Mouse (Mus musculus) liver, embryonic 16.5 days (tissue): ENCODE measurements around the gene Utp14a. TPM values are rescaled to one million over a fixed set of nuclear protein-coding genes. Genes with fewer than 3 reads are reported as not detected.
A peak's percentile ranks its signal among the peaks of the same experiment; 100 is the strongest.
"Not testable (repeated sequence)": the region's sequence is repeated elsewhere in the genome, so short reads cannot be mapped to it uniquely, and the experiment has no call there.

ENCODE experiments used
- ATAC-seq: fragments of 200-750 bp; cut with Nextera tagmentation; 2 replicates; pipeline ENCODE4 v1.8.0; 2017; ENCODE audit warnings: low read depth, mild to moderate bottlenecking, moderate number of reproducible peaks, moderate library complexity
- H3K27ac ChIP-seq: fragments of 300-500 bp; sonication (generic); 2 replicates; pipeline ENCODE4 v1.5.1; 2014; ENCODE audit warnings: mild to moderate bottlenecking, low read length
- H3K27me3 ChIP-seq: fragments of 300-500 bp; sonication (generic); 2 replicates; pipeline ENCODE4 v1.6.1; 2014; ENCODE audit warnings: low read depth, low read length, mixed read lengths; ENCODE audit not compliant: control insufficient read depth, insufficient read depth
- H3K36me3 ChIP-seq: fragments of 300-500 bp; sonication (generic); 2 replicates; pipeline ENCODE4 v1.6.1; 2014; ENCODE audit warnings: mild to moderate bottlenecking; ENCODE audit not compliant: control insufficient read depth, insufficient read depth
- H3K4me1 ChIP-seq: fragments of 300-500 bp; sonication (generic); 2 replicates; pipeline ENCODE4 v1.6.1; 2014; ENCODE audit warnings: low read depth, low read length, mixed read lengths; ENCODE audit not compliant: control insufficient read depth
- H3K4me2 ChIP-seq: fragments of 300-500 bp; sonication (generic); 2 replicates; pipeline ENCODE4 v1.6.1; 2014; ENCODE audit warnings: low read depth, low read length, mixed read lengths
- H3K4me3 ChIP-seq: fragments of 300-500 bp; sonication (generic); 2 replicates; pipeline ENCODE4 v1.5.1; 2014; ENCODE audit warnings: low read depth, mild to moderate bottlenecking, low read length
- H3K9ac ChIP-seq: fragments of 300-500 bp; sonication (generic); 2 replicates; pipeline ENCODE4 v1.6.1; 2014; ENCODE audit warnings: low read depth, low read length
- H3K9me3 ChIP-seq: fragments of 300-500 bp; sonication (generic); replicated peaks from 2 replicates; pipeline ENCODE4 v1.6.1; 2016; ENCODE audit warnings: low read length; ENCODE audit not compliant: control insufficient read depth
- WGBS: fragments of 180-500 bp; shearing (Covaris S2); extraction: QIAGEN DNeasy Blood & Tissue Kit; methylation state at CpG from one replicate; pipeline ENCODE4 v1.1.7; 2014; ENCODE audit not compliant: insufficient replicate concordance; 5-methylcytosine and 5-hydroxymethylcytosine counted together
- polyA plus RNA-seq: library from polyadenylated mRNA; unstranded; fragments of >200 nt; fragmentation: Nextera tagmentation; extraction: Ambion mirVana; gene quantifications from 2 replicates; pipeline ENCODE4 v1.2.1, GENCODE M21; 2015

The Utp14a gene
- polyA plus RNA-seq = 5.5 and 6.0 TPM in 2 replicates

DNA sequence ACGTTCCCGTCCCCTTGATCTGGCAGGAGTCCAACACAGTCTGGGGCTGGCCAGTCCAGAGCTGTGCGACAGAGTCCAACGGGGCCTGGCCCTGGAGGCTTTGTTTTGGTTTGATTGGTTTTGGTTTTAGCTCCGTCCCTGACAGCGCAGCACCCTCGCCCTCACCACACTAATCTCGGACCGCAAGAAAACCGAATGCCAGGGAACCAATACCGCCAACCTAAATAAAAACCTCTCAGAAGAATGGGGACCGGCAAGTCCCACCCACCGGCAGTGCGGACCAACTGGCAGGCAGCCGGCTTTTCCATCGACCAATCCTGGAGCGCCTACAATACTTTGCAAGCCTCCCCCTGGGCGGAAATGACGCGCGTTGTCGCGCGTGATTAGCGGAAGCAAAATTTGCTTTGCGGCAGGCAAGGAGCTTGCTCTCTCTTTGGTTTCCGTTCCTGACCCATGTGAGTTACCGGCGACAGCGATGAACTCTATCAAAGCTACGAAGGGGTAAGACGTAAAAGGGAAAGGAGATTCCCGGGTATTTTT lies at the start of gene Utp14a:
Gene Utp14a (plus strand): TSS at position 395 of the 540 bp plus-strand sequence.
- no peaks in the 10 kb centered on the region; the same call in 1 of the 2 replicates for H3K4me1 ChIP-seq
- H3K9ac ChIP-seq = peak within 1 kb of the TSS; percentile 67
- no peaks in the 10 kb centered on the region for H3K27me3 ChIP-seq
- H3K9me3 ChIP-seq = no peaks in the 10 kb centered on the region
- peak within 1 kb of the TSS; percentile 69 for H3K4me3 ChIP-seq
- WGBS = 11% methylated on average over 33 of the region's 33 CpGs
- ATAC-seq = peak; percentile 99
- H3K4me2 ChIP-seq = peak within 1 kb of the TSS; percentile 77
- H3K36me3 ChIP-seq = no peaks in the 10 kb centered on the region
- peak within 1 kb of the TSS; percentile 87 for H3K27ac ChIP-seq

DNA sequence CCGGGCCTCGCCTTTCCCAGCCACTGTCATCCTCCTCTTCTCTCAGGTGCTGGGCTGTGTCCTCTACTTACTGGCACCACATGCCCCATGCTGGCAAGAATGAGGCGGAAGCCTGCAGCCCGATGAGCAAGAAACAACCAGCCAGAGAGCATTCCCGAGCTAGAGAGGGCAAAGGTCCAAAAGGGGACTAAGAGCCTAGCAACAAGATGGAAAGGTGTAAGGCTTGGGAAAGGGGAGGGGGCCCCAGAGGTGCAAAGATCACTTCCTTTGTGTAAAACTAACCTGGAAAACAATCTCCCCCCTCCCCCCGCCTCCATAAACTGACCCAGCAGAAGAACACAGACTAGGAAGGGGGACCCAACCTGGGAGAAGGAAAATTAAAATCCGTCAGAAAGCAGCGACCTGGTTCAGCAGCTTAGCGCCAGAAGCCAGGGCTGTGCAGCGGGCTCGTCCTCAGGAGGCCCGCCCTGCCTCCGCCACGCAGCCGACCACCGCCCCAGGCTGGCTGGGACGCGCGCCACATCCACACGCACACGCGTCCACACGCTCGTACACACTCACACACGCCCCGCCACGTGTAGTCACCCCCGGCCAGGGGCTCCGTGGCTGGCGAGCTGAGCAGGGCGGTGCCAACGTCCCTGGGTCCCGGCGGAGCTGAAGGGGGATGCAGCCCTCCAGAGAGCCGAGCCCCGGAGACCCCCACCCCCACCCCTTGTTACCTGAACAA lies 48.7 kb upstream of the Utp14a start:
- Histone ChIP-seq H3K4me3 (peak overlapping the region; percentile 73), H3K4me1 (no peaks in the 10 kb centered on the region; the same call in 1 of the 2 replicates), H3K4me2 (peak overlapping the region; percentile 58), H3K27me3 (no peaks in the 10 kb centered on the region), H3K27ac (peak overlapping the region; percentile 74), H3K9ac (peak overlapping the region; percentile 72), H3K36me3 (no peaks in the 10 kb centered on the region), H3K9me3 (no peaks in the 10 kb centered on the region)
- ATAC-seq = peak; percentile 62
- 12% methylated on average over 26 of the region's 36 CpGs for WGBS

DNA sequence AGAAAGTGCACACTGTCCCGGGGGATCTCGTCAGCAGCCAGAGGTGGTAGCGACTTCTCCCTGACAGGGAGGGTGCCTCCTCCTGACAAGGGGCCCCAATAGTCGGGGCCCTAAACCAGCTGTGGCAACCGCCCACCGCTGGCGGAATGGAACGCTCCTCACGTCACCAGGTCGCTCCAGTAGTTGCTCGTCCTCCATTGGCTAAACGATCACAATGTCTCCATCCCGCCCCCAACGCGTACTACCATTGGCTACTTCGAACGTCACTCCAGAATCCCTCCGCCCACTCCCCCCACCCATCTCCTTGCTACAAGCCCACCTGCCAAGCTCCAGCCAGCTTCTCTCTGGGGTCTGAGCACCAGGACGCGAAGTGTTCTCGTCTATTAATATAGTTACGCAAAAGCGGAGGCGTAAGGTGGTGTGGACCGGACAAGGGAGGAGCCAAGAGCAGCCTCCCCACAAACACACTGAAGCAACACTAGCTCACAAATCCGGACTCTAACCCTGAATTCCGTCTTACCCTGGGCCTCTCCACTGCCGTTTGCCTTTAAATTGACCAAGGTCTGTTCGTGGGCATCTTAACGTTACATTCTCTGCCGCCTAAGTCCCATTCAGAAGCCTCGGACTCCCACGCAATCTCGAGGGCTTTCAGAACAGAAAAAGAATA lies 48.0 kb upstream of the Utp14a start, which contains the start of gene Zdhhc9:
Gene Zdhhc9 (minus strand): TSS at position 360 of the 667 bp plus-strand sequence.
- Histone ChIP-seq H3K27me3 (no peaks in the 10 kb centered on the region), H3K4me1 (no peaks in the 10 kb centered on the region; the same call in 1 of the 2 replicates), H3K9ac (peak within 1 kb of the TSS; percentile 72), H3K4me3 (peak within 1 kb of the TSS; percentile 73), H3K4me2 (peak within 1 kb of the TSS; percentile 58), H3K27ac (peak within 1 kb of the TSS; percentile 74), H3K9me3 (no peaks in the 10 kb centered on the region), H3K36me3 (no peaks in the 10 kb centered on the region)
- WGBS = 14% methylated on average over 32 of the region's 34 CpGs
- ATAC-seq = peak; percentile 98

DNA sequence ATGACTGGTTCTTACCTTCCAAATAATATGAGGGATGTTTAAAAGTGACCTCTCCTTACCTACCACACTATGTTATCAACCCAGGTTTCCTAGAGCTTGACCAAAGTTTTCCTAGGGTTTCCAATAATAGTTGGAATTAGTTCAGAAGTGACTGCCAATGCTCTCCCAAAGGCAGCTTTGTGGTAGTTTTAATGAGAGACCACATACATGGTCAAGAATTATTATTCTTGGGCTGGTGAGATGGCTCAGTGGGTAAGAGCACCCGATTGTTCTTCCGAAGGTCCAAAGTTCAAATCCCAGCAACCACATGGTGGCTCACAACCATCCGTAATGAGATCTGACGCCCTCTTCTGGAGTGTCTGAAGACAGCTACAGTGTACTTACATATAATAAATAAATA lies 46.9 kb upstream of the Utp14a start:
- not testable (repeated sequence) for H3K4me1 ChIP-seq, H3K27ac ChIP-seq, H3K4me2 ChIP-seq, H3K27me3 ChIP-seq, ATAC-seq, H3K36me3 ChIP-seq, H3K9ac ChIP-seq, H3K9me3 ChIP-seq, H3K4me3 ChIP-seq
- WGBS = 64% methylated on average over 3 of the region's 4 CpGs

- H3K4me3 ChIP-seq = no peak overlapping the region
- no peak overlapping the region for H3K9ac ChIP-seq
- no peaks in the 10 kb centered on the region for H3K9me3 ChIP-seq
- no peak overlapping the region for H3K27ac ChIP-seq
- H3K4me2 ChIP-seq = no peak overlapping the region
- no peaks in the 10 kb centered on the region for H3K4me1 ChIP-seq
- no peak for ATAC-seq
- H3K27me3 ChIP-seq = no peaks in the 10 kb centered on the region
- H3K36me3 ChIP-seq = no peaks in the 10 kb centered on the region
- 57% methylated on average over 5 of the region's 5 CpGs for WGBS
Observed at GRCm38 (mm10) chrX:48219468-48219867, 37.2 kb upstream of the Utp14a start.

- Histone ChIP-seq H3K36me3 (no peaks in the 10 kb centered on the region), H3K27ac (no peak overlapping the region), H3K4me3 (no peak overlapping the region), H3K4me2 (no peak overlapping the region), H3K9me3 (no peaks in the 10 kb centered on the region), H3K4me1 (no peaks in the 10 kb centered on the region), H3K9ac (no peak overlapping the region), H3K27me3 (no peaks in the 10 kb centered on the region)
- 74% methylated on average over 7 of the region's 7 CpGs for WGBS
- ATAC-seq = no peak
Observed at GRCm38 (mm10) chrX:48222706-48223105, 34.0 kb upstream of the Utp14a start.

DNA sequence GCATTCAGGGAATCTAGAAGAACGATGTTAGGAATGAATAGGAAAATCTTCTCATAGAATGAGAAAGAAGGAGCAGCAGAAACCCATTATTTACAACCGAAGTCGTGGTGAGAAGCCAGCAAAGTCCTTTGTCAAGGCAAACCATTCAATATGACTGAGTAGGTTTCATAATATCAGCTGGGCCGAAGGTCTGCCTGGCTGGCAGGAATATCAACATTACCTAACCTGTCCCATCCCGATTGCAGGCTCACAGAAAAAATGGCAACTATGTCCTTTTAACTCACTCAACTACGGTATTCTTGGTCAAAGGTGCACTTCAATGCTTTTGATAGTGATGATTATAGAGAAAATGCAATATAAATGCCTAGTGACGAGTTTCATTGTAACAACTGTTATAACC lies 30.4 kb upstream of the Utp14a start:
- no peak for ATAC-seq
- 60% methylated on average over 7 of the region's 7 CpGs for WGBS

GRCm38 (mm10) chrX:48234417-48234816 lies 22.2 kb upstream of the Utp14a start:
- Histone ChIP-seq H3K4me1 (no peaks in the 10 kb centered on the region; the same call in none of the 2 replicates), H3K9me3 (no peaks in the 10 kb centered on the region), H3K9ac (no peak overlapping the region), H3K27me3 (no peaks in the 10 kb centered on the region), H3K4me2 (peak overlapping the region; percentile 9; the same call in 1 of the 2 replicates), H3K36me3 (no peaks in the 10 kb centered on the region), H3K4me3 (no peak overlapping the region), H3K27ac (no peak overlapping the region)
- 30% methylated on average over 7 of the region's 7 CpGs for WGBS
- ATAC-seq = peak; percentile 63

More for the DNA sequence above, 30.4 kb upstream of the Utp14a start:
- no peak overlapping the region for H3K9ac ChIP-seq
- no peaks in the 10 kb centered on the region for H3K4me1 ChIP-seq
- H3K4me3 ChIP-seq = no peak overlapping the region
- no peaks in the 10 kb centered on the region for H3K9me3 ChIP-seq
- H3K27me3 ChIP-seq = no peaks in the 10 kb centered on the region
- H3K4me2 ChIP-seq = no peak overlapping the region
- no peaks in the 10 kb centered on the region for H3K36me3 ChIP-seq
- no peak overlapping the region for H3K27ac ChIP-seq
